Mouse (Mus musculus): Measurements from ENCODE around the gene Ggcx.

GRCm38 (mm10) chr6:72389471-72389940, 24.6 kb upstream of the Ggcx start:
- TF ChIP-seq POLR2A (IDR thresholded peaks at IDR 0.05; ENCODE audit: low read depth, low read length) (no peak), CTCF (IDR thresholded peaks at IDR 0.05; ENCODE audit: extremely low read depth, insufficient read depth, insufficient read length, insufficient replicate concordance) (no peak)
